Mouse (Mus musculus): Measurements from ENCODE around the gene Gm14137. TPM values are rescaled to one million over a fixed set of nuclear protein-coding genes. Genes with fewer than 3 reads are reported as not detected.

The Gm14137 gene
- polyA plus RNA-seq, 1 experiment = not detected

GRCm38 (mm10) chr2:119166901-119167865, 7.1 kb upstream of the Gm14137 start, which contains the start of gene Gchfr:
Gene Gchfr (plus strand): TSS chr2:119167773.
- TF ChIP-seq GATA1 (IDR thresholded peaks at IDR 0.05; ENCODE audit: low read length) = no peak

DNA sequence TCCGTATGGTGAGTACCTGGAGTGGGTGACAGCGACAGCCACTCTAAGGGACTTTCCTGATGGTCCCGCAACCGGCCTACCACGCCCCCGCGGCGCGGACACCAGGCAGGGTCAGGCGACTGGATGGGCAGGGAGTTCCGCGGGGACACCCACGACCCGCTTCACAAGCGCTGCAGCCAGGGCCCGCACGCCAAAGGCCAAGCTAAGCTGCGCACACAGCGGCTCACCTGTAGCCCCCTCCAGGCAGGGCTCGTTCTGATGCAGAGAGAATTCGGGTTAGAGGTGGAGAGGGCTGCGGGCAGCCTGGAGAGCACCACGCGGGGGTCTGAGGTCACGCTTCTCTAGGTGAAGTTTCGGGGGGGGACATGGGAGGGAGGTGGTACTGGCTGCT, 6.4 kb upstream of the Gm14137 start:
- no peak for TF ChIP-seq GATA1 (IDR thresholded peaks at IDR 0.05; ENCODE audit: low read length)

GRCm38 (mm10) chr2:119170282-119170681, 4.0 kb upstream of the Gm14137 start:
- TF ChIP-seq GATA1 (IDR thresholded peaks at IDR 0.05; ENCODE audit: low read length) = no peak

GRCm38 (mm10) chr2:119171574-119171973, 2.7 kb upstream of the Gm14137 start:
- TF ChIP-seq GATA1 (IDR thresholded peaks at IDR 0.05; ENCODE audit: low read length) = no peak

DNA sequence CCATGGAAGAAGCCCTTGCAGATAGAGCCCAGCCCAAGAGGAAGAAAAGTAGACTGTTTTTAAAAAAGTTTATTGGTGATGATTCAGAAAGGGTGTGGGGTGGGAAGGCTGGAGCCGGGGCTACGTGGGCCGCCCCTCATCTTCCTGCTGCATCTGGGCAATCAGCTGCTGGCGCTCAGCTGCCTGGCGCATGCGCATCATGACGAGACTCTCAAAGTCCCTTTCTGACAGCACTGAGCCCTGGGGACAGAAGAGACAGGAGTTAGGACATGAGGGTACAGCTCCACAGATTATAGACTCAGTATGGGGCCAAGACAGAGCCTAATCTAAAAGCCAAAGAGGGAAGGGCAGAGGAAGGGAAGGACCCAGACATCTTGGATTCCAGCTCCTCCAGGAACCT, 1.9 kb upstream of the Gm14137 start:
- TF ChIP-seq GATA1 (IDR thresholded peaks at IDR 0.05; ENCODE audit: low read length) = no peak

DNA sequence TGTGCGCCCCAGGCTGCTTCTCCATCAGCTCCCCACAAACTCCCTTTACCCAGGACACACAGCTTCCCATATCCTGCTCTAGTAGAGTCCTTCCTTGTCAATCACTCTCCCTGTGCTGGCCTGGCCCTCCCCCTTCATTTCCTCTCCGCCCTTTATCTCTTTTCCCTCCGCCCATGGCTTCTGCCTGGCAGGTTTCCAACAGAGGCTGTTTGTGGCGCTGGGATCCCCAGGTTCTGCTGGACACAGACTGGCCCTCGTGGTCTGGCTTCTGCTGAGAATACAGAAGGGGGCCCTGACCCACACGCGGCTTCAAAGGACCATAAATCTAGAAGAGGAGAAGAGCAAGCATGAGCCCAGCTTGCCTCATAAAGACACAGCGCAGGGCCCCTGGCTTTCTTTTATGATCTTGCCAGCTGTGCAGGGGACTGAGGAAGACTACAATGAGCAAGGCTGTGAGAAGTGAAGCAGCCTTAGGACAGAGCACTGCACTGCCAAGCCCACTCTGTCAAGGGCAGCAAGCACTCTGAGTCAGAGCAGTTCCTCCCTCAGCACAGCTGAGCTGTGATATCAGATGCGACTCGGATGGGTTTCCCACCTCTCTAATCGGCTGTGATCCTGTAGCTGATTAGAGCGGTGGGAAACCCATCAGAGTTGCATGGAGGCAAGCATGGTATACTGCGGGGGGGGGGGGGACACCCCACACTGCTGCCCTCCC, 1.3 kb upstream of the Gm14137 start:
- TF ChIP-seq GATA1 (IDR thresholded peaks at IDR 0.05; ENCODE audit: low read length) = no peak

DNA sequence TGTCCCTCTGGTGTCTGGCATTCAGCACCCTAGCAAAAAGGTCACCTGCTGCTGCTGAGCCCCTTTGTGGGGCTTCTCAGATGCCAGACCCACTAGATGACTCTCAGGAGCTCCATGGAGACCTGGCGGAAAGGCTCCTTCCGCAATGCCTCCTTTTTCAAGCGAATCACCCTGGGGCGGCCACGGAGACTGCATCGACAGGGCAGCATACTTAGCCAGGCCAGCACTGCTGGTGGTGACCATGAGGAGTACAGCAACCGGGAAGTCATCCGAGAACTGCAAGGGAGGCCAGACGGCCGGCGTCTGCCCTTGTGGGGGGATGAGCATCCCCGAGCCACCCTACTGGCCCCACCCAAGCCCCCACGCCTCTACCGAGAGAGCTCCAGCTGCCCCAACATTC, 557 bp downstream of the Gm14137 start:
- TF ChIP-seq GATA1 (IDR thresholded peaks at IDR 0.05; ENCODE audit: low read length) = no peak

GRCm38 (mm10) chr2:119175614-119176013, 1.3 kb downstream of the Gm14137 start:
- TF ChIP-seq GATA1 (IDR thresholded peaks at IDR 0.05; ENCODE audit: low read length) = no peak

DNA sequence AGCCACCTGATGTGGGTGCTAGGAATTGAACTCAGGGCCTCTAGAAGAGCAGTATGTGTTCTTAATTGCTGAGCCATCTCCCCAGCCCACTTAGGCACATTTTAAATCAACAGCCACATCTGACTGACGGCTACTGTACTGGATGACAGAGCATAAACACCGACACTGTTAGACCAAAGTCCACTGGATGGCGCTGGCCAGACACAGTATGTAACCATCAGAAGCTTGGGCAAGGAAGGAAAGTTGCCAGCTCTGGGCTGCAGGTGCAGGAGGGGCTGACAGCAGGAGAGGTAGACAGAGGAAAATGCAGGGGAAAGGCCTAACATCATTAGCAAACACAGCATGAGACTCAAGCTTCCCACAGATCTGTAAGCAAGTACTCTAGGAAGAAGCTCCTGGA, 2.5 kb downstream of the Gm14137 start:
- no peak for TF ChIP-seq GATA1 (IDR thresholded peaks at IDR 0.05; ENCODE audit: low read length)

DNA sequence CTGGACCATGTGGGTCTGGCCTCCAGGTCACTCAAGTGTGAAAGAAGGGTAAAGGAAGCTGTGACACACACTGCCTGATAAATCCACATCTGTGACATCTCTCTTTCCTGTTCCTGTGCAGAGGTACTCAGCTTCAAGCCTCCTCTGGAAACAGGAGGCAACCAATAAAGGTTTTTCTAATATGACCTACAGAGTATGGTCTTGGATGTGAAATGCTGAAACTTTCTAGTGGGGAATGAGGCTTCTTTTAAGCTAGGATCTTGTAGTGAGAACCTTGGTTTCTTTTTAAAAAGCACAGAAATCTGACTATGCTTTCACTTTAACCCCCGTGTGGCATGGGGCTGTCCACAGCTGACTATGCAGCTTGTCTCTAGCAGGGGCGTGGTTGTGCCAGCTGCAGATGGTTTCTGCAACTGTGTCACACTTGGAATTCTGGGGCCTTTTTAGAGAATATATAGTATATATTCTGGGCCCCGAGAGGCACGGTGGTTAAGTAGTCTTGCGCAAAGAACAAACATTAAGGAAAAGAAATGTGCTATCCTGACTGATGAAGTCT, 3.2 kb downstream of the Gm14137 start:
- no peak for TF ChIP-seq GATA1 (IDR thresholded peaks at IDR 0.05; ENCODE audit: low read length)

DNA sequence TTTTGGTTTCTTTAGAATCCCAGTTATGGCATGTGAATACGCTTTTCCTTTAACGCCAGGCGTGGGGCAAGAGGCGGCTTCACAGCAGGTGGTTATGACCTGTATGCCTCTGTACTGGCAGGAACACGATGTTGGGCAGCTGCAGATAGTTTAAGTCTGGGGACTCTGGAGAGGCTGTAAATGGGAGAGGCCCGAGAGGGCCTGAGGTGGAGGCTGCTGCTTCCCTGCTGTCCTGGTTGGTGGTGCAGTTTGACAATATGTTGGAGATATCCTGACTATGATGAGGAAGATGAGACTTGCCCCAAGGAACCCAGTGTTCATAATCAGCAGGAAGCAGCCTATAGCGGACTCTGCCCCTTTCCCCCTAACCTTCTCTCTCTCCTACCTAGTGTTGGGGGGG, 8.6 kb downstream of the Gm14137 start:
- no peak for TF ChIP-seq GATA1 (IDR thresholded peaks at IDR 0.05; ENCODE audit: low read length)

- no peak for TF ChIP-seq GATA1 (IDR thresholded peaks at IDR 0.05; ENCODE audit: low read length)
Measured at GRCm38 (mm10) chr2:119189029-119189710, 14.9 kb downstream of the Gm14137 start.

DNA sequence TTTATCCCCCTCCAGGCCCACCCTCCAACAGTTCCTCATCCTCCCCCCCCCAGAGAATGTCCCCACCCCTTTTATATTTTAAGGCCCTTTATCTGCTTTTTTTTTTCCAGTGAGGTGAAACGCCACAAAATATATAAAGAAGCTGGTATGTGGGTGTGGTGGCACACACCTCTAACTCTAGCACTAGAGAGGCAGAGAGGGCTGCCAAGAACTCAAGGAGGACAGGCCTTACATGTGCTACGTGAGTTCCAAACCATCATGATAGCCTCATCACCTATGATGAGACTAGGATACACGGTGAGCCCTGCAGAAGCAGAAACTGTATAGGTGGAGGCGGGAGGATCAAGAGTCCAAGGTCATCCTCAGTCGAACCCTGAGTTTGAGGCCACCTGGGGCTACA, 16.7 kb downstream of the Gm14137 start:
- TF ChIP-seq GATA1 (IDR thresholded peaks at IDR 0.05; ENCODE audit: low read length) = no peak

- TF ChIP-seq GATA1 (IDR thresholded peaks at IDR 0.05; ENCODE audit: low read length) = no peak
Measured at GRCm38 (mm10) chr2:119194140-119194539, 19.8 kb downstream of the Gm14137 start.

DNA sequence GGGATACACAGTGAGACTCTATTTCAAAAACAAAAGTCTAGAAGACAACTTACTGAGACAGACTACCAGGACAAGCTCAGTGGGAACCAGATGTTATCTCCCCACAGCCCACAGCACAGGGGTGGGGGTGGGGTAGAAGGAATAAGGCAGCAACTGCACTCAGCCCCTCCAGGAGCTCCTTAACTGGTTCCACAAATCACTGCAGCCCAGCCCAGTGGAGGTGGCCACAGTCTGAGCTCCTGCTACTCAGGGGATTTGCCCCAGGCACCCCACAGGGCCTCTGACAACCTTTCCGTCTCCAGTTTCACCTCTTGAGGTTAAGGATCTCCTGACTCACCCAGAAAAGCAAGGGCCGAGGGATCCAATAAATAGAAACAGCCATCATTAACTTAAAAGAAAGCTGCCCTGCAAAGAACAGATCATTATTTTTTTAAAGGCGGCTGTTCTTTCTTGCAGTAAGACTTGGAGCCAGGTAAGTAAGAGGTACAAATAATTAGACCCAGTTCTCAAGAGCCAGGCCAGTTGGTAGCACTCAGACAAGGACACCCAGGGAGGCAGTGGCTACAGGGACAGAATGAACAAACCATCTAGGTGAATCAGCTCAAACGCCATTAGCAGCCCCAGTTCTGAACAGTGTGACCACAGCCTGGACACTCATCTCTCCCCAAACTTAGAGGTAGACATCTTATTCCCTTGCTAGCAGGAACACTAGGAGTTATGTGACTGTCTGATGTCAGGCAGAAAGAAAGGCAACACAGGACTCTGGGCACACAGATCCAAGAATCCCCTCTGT, 22.2 kb downstream of the Gm14137 start:
- no peak for TF ChIP-seq GATA1 (IDR thresholded peaks at IDR 0.05; ENCODE audit: low read length)
